Mouse (Mus musculus): ENCODE results near the gene Olfr904. TPM values are rescaled to one million over a fixed set of nuclear protein-coding genes. Genes with fewer than 3 reads are reported as not detected.
"Not testable (repeated sequence)": the region's sequence is repeated elsewhere in the genome, so short reads cannot be mapped to it uniquely, and the experiment has no call there.

Olfr904 gene
- not detected in 2 replicates for polyA plus RNA-seq (2012; rRNA removed)

DNA sequence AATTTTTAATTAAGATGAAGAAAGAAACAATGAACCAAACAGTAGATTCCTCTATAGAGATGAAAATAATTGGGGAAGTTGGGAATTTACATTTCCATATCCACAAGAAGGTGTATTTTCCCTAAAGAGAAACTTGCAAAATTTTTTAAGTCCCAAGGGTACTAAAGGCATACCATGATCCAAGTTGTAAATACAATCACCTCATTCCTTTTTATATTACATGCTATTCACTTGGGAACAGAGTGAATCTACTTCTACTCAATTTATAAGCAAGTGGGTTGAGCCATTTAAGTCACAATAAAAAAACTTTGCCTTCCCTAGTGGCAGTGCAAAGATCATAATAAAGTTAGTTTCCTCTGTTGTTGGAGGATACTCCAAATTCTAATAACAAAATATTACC lies at the start of gene Olfr904:
Gene Olfr904, plus strand, starts transcription at position 301 of the 400 bp plus-strand sequence.
- no peak for DNase-seq (ENCODE audit: low read depth, low spot score)

- not testable (repeated sequence) for DNase-seq (ENCODE audit: low read depth, low spot score)
- WGBS, result 91% methylated on average over 14 of the region's 14 CpGs
Observed at GRCm38 (mm10) chr9:38413502-38413901, 49.4 kb upstream of the Olfr904 start.

DNA sequence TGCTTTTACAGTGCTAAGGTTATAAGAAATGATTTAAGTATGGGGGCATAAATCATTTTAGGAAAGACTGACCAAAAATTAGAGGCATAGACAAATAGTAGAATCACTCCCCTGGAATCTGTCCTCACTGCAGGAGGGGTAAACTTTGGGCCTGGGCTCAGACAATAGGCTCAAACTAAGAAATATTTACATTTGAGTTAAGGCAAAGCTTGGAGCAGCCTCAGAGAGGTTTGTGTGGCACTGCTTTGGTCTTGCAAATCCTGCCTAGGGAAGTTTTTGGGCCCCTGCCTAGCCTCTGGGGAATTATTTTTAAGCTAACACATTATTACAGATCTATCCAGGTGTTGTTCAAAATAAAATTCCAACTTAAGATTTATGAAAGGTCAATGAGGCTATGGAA lies 39.1 kb upstream of the Olfr904 start:
- no peak for DNase-seq (ENCODE audit: low read depth, low spot score)

- DNase-seq (ENCODE audit: low read depth, low spot score), result no peak
- 29% methylated on average over 1 of the region's 1 CpGs for WGBS
Observed at GRCm38 (mm10) chr9:38427026-38427425, 35.9 kb upstream of the Olfr904 start.

GRCm38 (mm10) chr9:38429155-38429554 lies 33.8 kb upstream of the Olfr904 start, which contains the start of gene Olfr901:
Gene Olfr901 (plus strand): TSS chr9:38429455.
- no peak for DNase-seq (ENCODE audit: low read depth, low spot score)
- 98% methylated on average over 1 of the region's 1 CpGs for WGBS

- WGBS, result 89% methylated on average over 5 of the region's 5 CpGs
- no peak for DNase-seq (ENCODE audit: low read depth, low spot score)
Observed at GRCm38 (mm10) chr9:38447352-38447751, 15.6 kb upstream of the Olfr904 start, which contains the start of gene Olfr902. Gene Olfr902 (plus strand): TSS chr9:38447652.

- no peak for DNase-seq (ENCODE audit: low read depth, low spot score)
Observed at GRCm38 (mm10) chr9:38470807-38471206, 7.9 kb downstream of the Olfr904 start, which contains the start of gene Olfr905. Gene Olfr905 (plus strand): TSS chr9:38471107.

GRCm38 (mm10) chr9:38486785-38487184 lies 23.8 kb downstream of the Olfr904 start, which contains the start of gene Olfr906:
Gene Olfr906 (plus strand): TSS chr9:38487085.
- no peak for DNase-seq (ENCODE audit: low read depth, low spot score)
- 76% methylated on average over 3 of the region's 3 CpGs for WGBS

GRCm38 (mm10) chr9:38495501-38495900 lies 32.6 kb downstream of the Olfr904 start, which contains the start of gene Olfr907:
Gene Olfr907 (plus strand): TSS chr9:38495801.
- 77% methylated on average over 2 of the region's 2 CpGs for WGBS

GRCm38 (mm10) chr9:38512353-38512752 lies 49.4 kb downstream of the Olfr904 start:
- whole genome bisulfite sequencing, result 57% methylated on average over 2 of the region's 2 CpGs
- DNase-seq (ENCODE audit: low read depth, low spot score), result no peak

More at GRCm38 (mm10) chr9:38495501-38495900, 32.6 kb downstream of the Olfr904 start, which contains the start of gene Olfr907:
- DNase-seq (ENCODE audit: low read depth, low spot score), result no peak

Other genes starting within 250 kb of the Olfr904 start
- gene Olfr894, start 245.1 kb upstream of the Olfr904 start, polyA plus RNA-seq (2012; rRNA removed), result not detected in 2 replicates
- not detected in 2 replicates for gene Olfr143, start 210.4 kb upstream of the Olfr904 start, polyA plus RNA-seq (2012; rRNA removed)
- gene Olfr895, start 195.3 kb upstream of the Olfr904 start, polyA plus RNA-seq (2012; rRNA removed), result not detected in 2 replicates
- not detected in 2 replicates for gene Olfr896-ps1, start 172.0 kb upstream of the Olfr904 start, polyA plus RNA-seq (2012; rRNA removed)
- not detected in 2 replicates for gene Olfr25, start 134.1 kb upstream of the Olfr904 start, polyA plus RNA-seq (2012; rRNA removed)
- gene Olfr898, start 114.7 kb upstream of the Olfr904 start, polyA plus RNA-seq (2012; rRNA removed), result not detected in 2 replicates
- not detected in 2 replicates for gene Olfr250, start 96.2 kb upstream of the Olfr904 start, polyA plus RNA-seq (2012; rRNA removed)
- not detected in 2 replicates for gene Olfr251, start 86.1 kb upstream of the Olfr904 start, polyA plus RNA-seq (2012; rRNA removed)
- gene Olfr147, start 61.4 kb upstream of the Olfr904 start, polyA plus RNA-seq (2012; rRNA removed), result not detected in 2 replicates
- gene Olfr901, start 33.7 kb upstream of the Olfr904 start, polyA plus RNA-seq (2012; rRNA removed), result not detected in 2 replicates
- not detected in 2 replicates for gene Olfr902, start 15.5 kb upstream of the Olfr904 start, polyA plus RNA-seq (2012; rRNA removed)
- gene Olfr905, start 8.0 kb downstream of the Olfr904 start, polyA plus RNA-seq (2012; rRNA removed), result not detected in 2 replicates
- gene Olfr906, start 23.9 kb downstream of the Olfr904 start, polyA plus RNA-seq (2012; rRNA removed), result not detected in 2 replicates
- gene Olfr907, start 32.7 kb downstream of the Olfr904 start, polyA plus RNA-seq (2012; rRNA removed), result not detected in 2 replicates
- gene Olfr911-ps1, start 58.4 kb downstream of the Olfr904 start, polyA plus RNA-seq (2012; rRNA removed), result not detected in 2 replicates
- gene Olfr910, start 74.7 kb downstream of the Olfr904 start, polyA plus RNA-seq (2012; rRNA removed), result not detected in 2 replicates
- not detected in 2 replicates for gene Olfr912, start 117.0 kb downstream of the Olfr904 start, polyA plus RNA-seq (2012; rRNA removed)
- gene Olfr913, start 129.6 kb downstream of the Olfr904 start, polyA plus RNA-seq (2012; rRNA removed), result not detected in 2 replicates
- gene Olfr914, start 142.0 kb downstream of the Olfr904 start, polyA plus RNA-seq (2012; rRNA removed), result not detected in 2 replicates
- gene Olfr916, start 196.7 kb downstream of the Olfr904 start, polyA plus RNA-seq (2012; rRNA removed), result not detected in 2 replicates
- not detected in 2 replicates for gene Olfr917, start 202.7 kb downstream of the Olfr904 start, polyA plus RNA-seq (2012; rRNA removed)
- not detected in 2 replicates for gene Olfr918, start 211.5 kb downstream of the Olfr904 start, polyA plus RNA-seq (2012; rRNA removed)
- gene Olfr919, start 240.5 kb downstream of the Olfr904 start, polyA plus RNA-seq (2012; rRNA removed), result not detected in 2 replicates